Mouse (Mus musculus) brain, embryonic 14.5 days (tissue): ENCODE data around the gene Camta1.
A peak's percentile ranks its signal among the peaks of the same experiment; 100 is the strongest.

Source experiments
- CTCF ChIP-seq: fragments of 200-500 bp; IDR thresholded peaks from 2 replicates; pipeline ENCODE4 v1.5.1; 2012; ENCODE audit warnings: inconsistent platforms, mild to moderate bottlenecking, moderate library complexity, borderline replicate concordance; ENCODE audit not compliant: insufficient read depth, insufficient read length; ENCODE audit errors: extremely low read depth
- POLR2A ChIP-seq: fragments of 200-500 bp; IDR thresholded peaks from 2 replicates; pipeline ENCODE4 v1.6.1; 2012; ENCODE audit warnings: mild to moderate bottlenecking, inconsistent platforms, borderline replicate concordance; ENCODE audit not compliant: poor library complexity, insufficient read depth, insufficient read length, severe bottlenecking; ENCODE audit errors: extremely low read depth

- peak; percentile 36; the same call in 1 of the 2 replicates for TF ChIP-seq CTCF
- TF ChIP-seq POLR2A, result no peak
Measured at GRCm38 (mm10) chr4:151880044-151880690, 18.5 kb upstream of the Camta1 start.
